Mouse (Mus musculus) heart, postnatal 0 days (tissue): ENCODE results near the gene Lingo1. TPM values are rescaled to one million over a fixed set of nuclear protein-coding genes. Genes with fewer than 3 reads are reported as not detected.

ENCODE experiments used
- ATAC-seq: fragments of 200-750 bp; cut with Nextera tagmentation; 2 replicates; pipeline ENCODE4 v1.8.0; 2017; ENCODE audit warnings: low read depth, moderate number of reproducible peaks, moderate library complexity; ENCODE audit not compliant: insufficient read depth
- DNase-seq: peaks from one replicate; pipeline ENCODE4 v3.0.0-alpha.2; 2016; ENCODE audit warnings: low spot score
- H3K27ac ChIP-seq: fragments of 300-500 bp; sonication (generic); 2 replicates; pipeline ENCODE4 v1.5.1; 2014; ENCODE audit warnings: low read depth, mild to moderate bottlenecking
- H3K27me3 ChIP-seq: fragments of 300-500 bp; sonication (generic); 2 replicates; pipeline ENCODE4 v1.6.1; 2014; ENCODE audit warnings: low read length, mixed read lengths; ENCODE audit not compliant: control insufficient read depth, insufficient read depth
- H3K36me3 ChIP-seq: fragments of 300-500 bp; sonication (generic); replicated peaks from 2 replicates; pipeline ENCODE4 v1.6.1; 2014; ENCODE audit warnings: low read length, mixed read lengths; ENCODE audit not compliant: control insufficient read depth, insufficient read depth
- H3K4me1 ChIP-seq: fragments of 300-500 bp; sonication (generic); 2 replicates; pipeline ENCODE4 v1.6.1; 2014; ENCODE audit warnings: antibody characterized with exemption; ENCODE audit not compliant: control insufficient read depth, insufficient read depth
- H3K4me2 ChIP-seq: fragments of 300-500 bp; sonication (generic); 2 replicates; pipeline ENCODE4 v1.6.1; 2014; ENCODE audit warnings: low read depth, mild to moderate bottlenecking, low read length, moderate library complexity
- H3K4me3 ChIP-seq: fragments of 300-500 bp; sonication (generic); 2 replicates; pipeline ENCODE4 v1.5.1; 2014; ENCODE audit warnings: low read depth, low read length
- H3K9ac ChIP-seq: fragments of 300-500 bp; sonication (generic); replicated peaks from 2 replicates; pipeline ENCODE4 v1.6.1; 2014; ENCODE audit warnings: low read depth, low read length, mixed read lengths
- H3K9me3 ChIP-seq: fragments of 300-500 bp; sonication (generic); replicated peaks from 2 replicates; pipeline ENCODE4 v1.6.1; 2016; ENCODE audit warnings: low read length; ENCODE audit not compliant: control insufficient read depth
- CTCF ChIP-seq: IDR thresholded peaks from 2 replicates; pipeline ENCODE4 v1.5.1; 2016; ENCODE audit warnings: antibody characterized with exemption, control low read depth, low read depth
- EP300 ChIP-seq: IDR thresholded peaks from 2 replicates; pipeline ENCODE4 v1.6.1; 2016; ENCODE audit warnings: antibody characterized with exemption, low read depth
- WGBS: fragments of 180-500 bp; shearing (Covaris S2); extraction: QIAGEN DNeasy Blood & Tissue Kit; methylation state at CpG from one replicate; pipeline ENCODE4 v1.1.7; 2014; 5-methylcytosine and 5-hydroxymethylcytosine counted together
- polyA plus RNA-seq: library from polyadenylated mRNA; unstranded; fragments of >200 nt; fragmentation: Nextera tagmentation; extraction: Ambion mirVana; gene quantifications from 2 replicates; pipeline ENCODE4 v1.2.1, GENCODE M21; 2015
- total RNA-seq: library from RNA; depleted of rRNA; stranded (reverse); fragments of >200 nt; gene quantifications from 2 replicates; pipeline ENCODE4 v1.2.3, GENCODE M21; 2014; ENCODE audit warnings: low replicate concordance

Gene Lingo1
- total and polyA plus RNA-seq, 2 experiments from 2014 or later, result 0.66 to 2.4 TPM

GRCm38 (mm10) chr9:56620512-56621371 lies 175.5 kb downstream of the Lingo1 start:
- H3K4me2 ChIP-seq, result no peak overlapping the region
- H3K9me3 ChIP-seq, result no peaks in the 10 kb centered on the region
- H3K27me3 ChIP-seq, result peaks cover 60% of the 10 kb centered on the region
- no peak overlapping the region for H3K9ac ChIP-seq
- no peak for DNase-seq
- ATAC-seq, result no peak
- WGBS, result 22% methylated on average over 42 of the region's 42 CpGs
- no peak for TF ChIP-seq CTCF
- no peak for TF ChIP-seq EP300
- H3K27ac ChIP-seq, result no peak overlapping the region
- no peak overlapping the region; the same call in 1 of the 2 replicates for H3K4me3 ChIP-seq
- H3K36me3 ChIP-seq, result no peaks in the 10 kb centered on the region
- H3K4me1 ChIP-seq, result no peaks in the 10 kb centered on the region

DNA sequence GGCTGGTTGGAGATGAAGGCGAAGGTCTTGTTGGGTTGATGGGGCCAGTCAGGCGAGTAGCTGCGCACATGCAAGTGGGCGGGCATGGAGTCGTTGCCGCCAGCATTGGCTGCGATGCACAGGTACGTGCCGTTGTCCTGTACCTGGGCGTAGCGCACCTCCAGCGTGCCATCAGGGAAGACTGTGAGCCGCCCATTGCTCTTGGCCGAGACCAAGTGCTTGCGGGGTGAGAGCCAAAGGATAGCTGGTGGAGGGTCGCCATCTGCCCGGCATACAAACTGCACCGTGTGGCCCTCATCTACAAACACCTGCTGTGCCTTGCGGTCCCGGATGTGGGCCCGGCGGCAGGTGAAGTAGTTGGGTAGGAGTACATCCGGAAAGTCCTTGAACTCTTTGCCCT lies 176.6 kb downstream of the Lingo1 start:
- H3K36me3 ChIP-seq, result no peaks in the 10 kb centered on the region
- WGBS, result 67% methylated on average over 23 of the region's 23 CpGs
- TF ChIP-seq CTCF, result no peak
- no peak for TF ChIP-seq EP300
- no peak overlapping the region for H3K4me3 ChIP-seq
- no peak for DNase-seq
- no peak overlapping the region for H3K4me2 ChIP-seq
- H3K27ac ChIP-seq, result no peak overlapping the region
- ATAC-seq, result no peak
- no peak overlapping the region for H3K9ac ChIP-seq
- H3K27me3 ChIP-seq, result peaks cover 55% of the 10 kb centered on the region
- H3K4me1 ChIP-seq, result no peaks in the 10 kb centered on the region
- H3K9me3 ChIP-seq, result no peaks in the 10 kb centered on the region

- DNase-seq, result no peak
- H3K9ac ChIP-seq, result no peak overlapping the region
- no peak for ATAC-seq
- H3K27ac ChIP-seq, result no peak overlapping the region
- TF ChIP-seq EP300, result no peak
- no peak for TF ChIP-seq CTCF
- no peaks in the 10 kb centered on the region for H3K4me1 ChIP-seq
- 87% methylated on average over 4 of the region's 4 CpGs for WGBS
- H3K4me2 ChIP-seq, result no peak overlapping the region
- no peaks in the 10 kb centered on the region for H3K9me3 ChIP-seq
- H3K27me3 ChIP-seq, result peaks cover 48% of the 10 kb centered on the region
- H3K4me3 ChIP-seq, result no peak overlapping the region
- H3K36me3 ChIP-seq, result no peaks in the 10 kb centered on the region
Observed at GRCm38 (mm10) chr9:56618660-56619059, 177.6 kb downstream of the Lingo1 start.

GRCm38 (mm10) chr9:56616061-56616460 lies 180.2 kb downstream of the Lingo1 start:
- DNase-seq, result no peak
- H3K27me3 ChIP-seq, result peaks cover 23% of the 10 kb centered on the region
- WGBS, result 89% methylated on average over 3 of the region's 3 CpGs

GRCm38 (mm10) chr9:56612798-56613183 lies 183.5 kb downstream of the Lingo1 start:
- no peak for TF ChIP-seq EP300
- TF ChIP-seq CTCF, result no peak
- Histone ChIP-seq H3K4me2 (no peak overlapping the region), H3K9ac (no peak overlapping the region), H3K4me3 (no peak overlapping the region), H3K27me3 (no peaks in the 10 kb centered on the region), H3K36me3 (no peaks in the 10 kb centered on the region), H3K4me1 (peaks cover 5% of the 10 kb centered on the region; the same call in 1 of the 2 replicates), H3K9me3 (no peaks in the 10 kb centered on the region), H3K27ac (no peak overlapping the region)
- no peak for DNase-seq
- WGBS, result 37% methylated on average over 12 of the region's 12 CpGs
- ATAC-seq, result no peak

More at GRCm38 (mm10) chr9:56616061-56616460, 180.2 kb downstream of the Lingo1 start:
- H3K9ac ChIP-seq, result no peak overlapping the region
- H3K36me3 ChIP-seq, result no peaks in the 10 kb centered on the region
- no peak for ATAC-seq
- H3K4me3 ChIP-seq, result no peak overlapping the region
- H3K27ac ChIP-seq, result no peak overlapping the region
- no peak for TF ChIP-seq EP300
- TF ChIP-seq CTCF, result no peak
- H3K4me1 ChIP-seq, result peaks cover 5% of the 10 kb centered on the region; the same call in 1 of the 2 replicates
- no peaks in the 10 kb centered on the region for H3K9me3 ChIP-seq
- H3K4me2 ChIP-seq, result no peak overlapping the region
